Mouse (Mus musculus) C2C12 (cell line): ENCODE data around the gene Snrnp70. TPM values are rescaled to one million over a fixed set of nuclear protein-coding genes. Genes with fewer than 3 reads are reported as not detected.

Experiments used
- H3K27me3 ChIP-seq: one replicate; pipeline ENCODE4 v1.6.1; 2011; ENCODE audit not compliant: control insufficient read depth, insufficient read depth, insufficient read length
- H3K36me3 ChIP-seq: one replicate; pipeline ENCODE4 v1.6.1; 2011; ENCODE audit not compliant: control insufficient read depth, insufficient read depth
- H3K4me3 ChIP-seq: one replicate; pipeline ENCODE4 v1.5.1; 2011; ENCODE audit warnings: mild to moderate bottlenecking, control low read depth; ENCODE audit not compliant: poor library complexity, insufficient read depth, severe bottlenecking
- H3K79me2 ChIP-seq: one replicate; pipeline ENCODE4 v1.6.1; 2011; ENCODE audit not compliant: control insufficient read depth, insufficient read depth
- H3K79me3 ChIP-seq: one replicate; pipeline ENCODE4 v1.6.1; 2011; ENCODE audit warnings: low read depth, control low read depth
- H3ac ChIP-seq: one replicate; pipeline ENCODE3; 2011; ENCODE audit warnings: low read depth; ENCODE audit not compliant: control insufficient read depth, insufficient read length
- CEBPB ChIP-seq: IDR thresholded peaks from one replicate; pipeline ENCODE4 v1.6.1; 2011; ENCODE audit warnings: low read depth, mild to moderate bottlenecking, control low read depth, moderate library complexity
- CTCF ChIP-seq: IDR thresholded peaks from one replicate; pipeline ENCODE4 v1.5.1; 2011; ENCODE audit not compliant: control insufficient read depth, insufficient read depth, insufficient read length
- FOSL1 ChIP-seq: IDR thresholded peaks from one replicate; pipeline ENCODE4 v1.8.0; 2011; ENCODE audit warnings: mild to moderate bottlenecking, low read length; ENCODE audit not compliant: poor library complexity, insufficient read depth, severe bottlenecking
- MAX ChIP-seq: IDR thresholded peaks from one replicate; pipeline ENCODE4 v1.6.1; 2011; ENCODE audit warnings: mild to moderate bottlenecking, control low read depth
- MYOD1 ChIP-seq: IDR thresholded peaks from one replicate; pipeline ENCODE4 v1.6.1; 2011; ENCODE audit warnings: low read depth; ENCODE audit not compliant: control insufficient read depth, insufficient read length
- MYOG ChIP-seq: IDR thresholded peaks from one replicate; pipeline ENCODE4 v1.6.1; 2011; ENCODE audit not compliant: control insufficient read depth, insufficient read length; ENCODE audit errors: extremely low read depth
- USF1 ChIP-seq: IDR thresholded peaks from one replicate; pipeline ENCODE4 v1.6.1; 2011; ENCODE audit warnings: low read depth, mild to moderate bottlenecking, control low read depth, moderate library complexity
- polyA plus RNA-seq: library from polyadenylated mRNA; unstranded; fragments of >200 nt; fragmentation: generic; extraction: Trizol; gene quantifications from one replicate; pipeline ENCODE4 v1.2.1, GENCODE M21; 2012; ENCODE audit warnings: missing spikeins

Gene Snrnp70
- polyA plus RNA-seq, 1 experiment = 321 TPM

DNA sequence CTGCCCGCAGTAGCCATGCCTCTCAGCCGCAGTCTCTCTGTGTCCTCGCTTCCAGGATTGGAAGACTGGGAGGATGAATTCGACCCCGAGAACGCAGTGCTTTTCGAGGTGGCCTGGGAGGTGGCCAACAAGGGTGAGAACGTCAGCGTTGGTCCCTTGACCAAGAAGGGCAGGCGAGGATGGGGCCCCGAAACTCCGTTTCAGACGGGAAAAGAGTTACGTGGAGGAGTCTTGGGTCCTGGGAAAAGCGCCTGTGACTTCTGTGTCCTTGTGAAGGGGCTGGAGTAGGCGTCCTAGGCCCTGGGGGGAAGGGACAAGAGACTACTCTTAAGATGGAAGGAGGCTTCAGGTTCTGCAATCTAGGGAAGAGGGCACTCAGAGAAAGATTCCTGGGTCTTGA lies 39.5 kb upstream of the Snrnp70 start:
- Histone ChIP-seq H3K79me2 (peaks cover 69% of the 10 kb centered on the region), H3K27me3 (no peaks in the 10 kb centered on the region), H3K4me3 (peak overlapping the region; percentile 44), H3K79me3 (peaks cover 36% of the 10 kb centered on the region), H3K36me3 (peaks cover 13% of the 10 kb centered on the region), H3ac (peak overlapping the region; percentile 68)
- no peak for TF ChIP-seq USF1
- TF ChIP-seq CTCF = no peak
- no peak for TF ChIP-seq MYOG
- no peak for TF ChIP-seq CEBPB
- TF ChIP-seq MYOD1 = no peak
- no peak for TF ChIP-seq FOSL1
- TF ChIP-seq MAX = no peak

DNA sequence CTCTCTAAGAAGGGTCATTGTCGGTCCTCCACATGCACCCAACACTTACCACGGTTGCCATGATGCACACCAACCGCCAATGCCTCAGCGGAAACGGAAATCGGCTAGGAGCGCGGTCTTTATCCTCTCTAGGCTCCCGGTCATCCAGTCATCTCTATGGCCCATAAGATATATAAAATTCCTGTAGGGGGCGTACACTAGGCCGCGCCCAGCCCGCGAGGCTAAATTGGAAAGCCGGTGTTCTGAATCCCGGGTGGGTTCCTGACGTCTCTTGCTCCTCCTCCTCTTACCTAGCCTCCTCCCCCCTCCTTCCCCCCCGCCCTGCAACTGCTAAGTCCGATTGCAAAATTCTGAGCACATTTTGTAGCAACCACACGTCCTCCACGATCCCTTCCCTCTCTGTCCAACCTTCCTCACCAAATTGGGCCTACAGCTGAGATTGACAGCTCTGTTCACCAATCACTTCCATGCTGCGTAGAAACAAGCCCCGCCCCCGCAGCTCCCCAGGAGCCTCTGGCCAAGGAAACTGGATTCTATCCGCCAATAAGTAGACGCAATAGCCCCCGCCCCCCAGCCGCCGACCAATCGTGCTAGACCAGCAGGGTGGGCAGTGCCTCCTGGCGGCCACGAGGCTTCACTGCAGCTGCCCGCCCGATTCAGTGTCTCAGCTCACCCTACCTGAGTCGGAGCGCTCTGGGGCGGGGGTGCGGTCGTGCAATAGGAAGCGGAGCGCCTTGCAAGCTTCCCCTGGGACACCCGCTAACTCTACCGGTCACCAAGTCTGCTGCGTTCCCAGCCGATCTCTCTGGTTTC lies 38.9 kb upstream of the Snrnp70 start, which contains the start of gene Gys1:
Gene Gys1, plus strand, starts transcription at position 642 of the 813 bp plus-strand sequence.
- peak within 1 kb of the TSS; percentile 91 for H3ac ChIP-seq
- peak within 1 kb of the TSS; percentile 89 for H3K4me3 ChIP-seq
- peaks cover 13% of the 10 kb centered on the region for H3K36me3 ChIP-seq
- TF ChIP-seq CTCF (peak; percentile 98), MYOD1 (no peak), CEBPB (peak; percentile 87), MYOG (no peak)
- peaks cover 75% of the 10 kb centered on the region for H3K79me2 ChIP-seq
- H3K27me3 ChIP-seq = no peaks in the 10 kb centered on the region
- peaks cover 36% of the 10 kb centered on the region for H3K79me3 ChIP-seq

DNA sequence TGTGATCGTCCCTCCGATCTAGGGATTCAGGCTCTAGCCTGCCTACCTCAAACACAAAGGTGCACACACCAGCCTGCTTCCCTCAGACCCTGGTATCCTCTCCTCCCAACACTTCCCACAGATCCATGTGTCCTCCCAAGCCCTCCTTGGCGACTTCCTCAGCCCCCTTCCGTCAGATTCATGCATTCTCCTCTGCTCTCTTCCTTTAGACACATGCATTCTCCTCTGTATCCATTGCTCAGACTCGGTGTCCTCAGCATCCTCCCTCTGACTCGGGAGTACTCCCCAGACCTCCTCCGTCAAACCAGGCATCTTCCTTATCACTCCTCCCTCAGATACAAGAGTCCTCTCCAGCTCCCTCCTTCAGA lies 38.3 kb upstream of the Snrnp70 start:
- H3K79me3 ChIP-seq = peaks cover 39% of the 10 kb centered on the region
- H3ac ChIP-seq = peak overlapping the region; percentile 91
- TF ChIP-seq CTCF = no peak
- TF ChIP-seq MAX = no peak
- no peak for TF ChIP-seq USF1
- TF ChIP-seq CEBPB = no peak
- TF ChIP-seq MYOG = no peak
- TF ChIP-seq MYOD1 = no peak
- no peak for TF ChIP-seq FOSL1
- no peaks in the 10 kb centered on the region for H3K27me3 ChIP-seq
- H3K36me3 ChIP-seq = peaks cover 18% of the 10 kb centered on the region
- peak overlapping the region; percentile 89 for H3K4me3 ChIP-seq
- H3K79me2 ChIP-seq = peaks cover 81% of the 10 kb centered on the region

DNA sequence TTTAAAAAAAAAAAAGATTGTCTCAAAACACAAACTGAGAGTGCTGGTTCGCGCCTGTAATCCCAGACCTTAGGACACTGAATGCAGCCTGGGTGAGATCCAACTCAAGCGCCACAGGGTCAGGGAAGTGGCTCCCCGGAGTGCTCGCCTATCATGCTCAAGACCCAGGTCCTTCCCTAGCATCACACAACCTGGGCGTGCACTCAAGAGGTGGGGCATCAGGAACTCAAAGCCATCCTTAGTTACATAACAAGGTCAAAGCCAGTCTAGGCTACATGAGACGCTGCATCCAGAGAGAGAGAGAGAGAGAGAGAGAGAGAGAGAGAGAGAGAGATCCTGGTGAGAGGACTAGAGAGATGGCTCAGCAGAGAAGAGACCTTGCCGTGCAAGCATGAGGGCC lies 31.0 kb upstream of the Snrnp70 start:
- no peak for TF ChIP-seq FOSL1
- TF ChIP-seq CTCF = no peak
- no peak for TF ChIP-seq MYOD1
- no peak for TF ChIP-seq MYOG
- no peak for TF ChIP-seq CEBPB
- TF ChIP-seq USF1 = no peak
- no peak for TF ChIP-seq MAX
- H3ac ChIP-seq = no peak overlapping the region

DNA sequence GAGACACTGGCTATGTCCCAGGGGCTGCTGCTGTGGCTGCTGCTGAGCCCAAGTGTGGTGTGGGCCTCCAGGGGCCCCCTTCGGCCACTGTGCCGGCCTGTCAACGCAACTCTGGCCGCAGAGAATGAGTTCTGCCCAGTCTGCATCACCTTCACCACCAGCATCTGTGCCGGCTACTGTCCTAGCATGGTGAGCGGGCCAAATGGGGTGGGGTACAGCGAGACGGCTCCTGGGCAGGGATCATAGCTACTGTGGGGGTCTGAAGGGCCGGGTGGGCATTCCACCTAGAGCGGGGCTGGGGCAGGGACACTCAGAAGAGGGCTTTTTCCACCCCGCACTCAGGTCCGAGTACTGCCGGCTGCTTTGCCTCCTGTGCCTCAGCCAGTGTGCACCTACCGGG lies 25.7 kb upstream of the Snrnp70 start:
- peaks cover 3% of the 10 kb centered on the region for H3K27me3 ChIP-seq
- H3K79me3 ChIP-seq = no peaks in the 10 kb centered on the region
- no peak overlapping the region for H3ac ChIP-seq
- TF ChIP-seq FOSL1 (no peak), CEBPB (no peak), CTCF (no peak), MYOD1 (no peak), USF1 (no peak), MAX (no peak)
- peaks cover 27% of the 10 kb centered on the region for H3K36me3 ChIP-seq
- H3K79me2 ChIP-seq = no peaks in the 10 kb centered on the region
- no peak overlapping the region for H3K4me3 ChIP-seq

More for the DNA sequence above, 31.0 kb upstream of the Snrnp70 start:
- peaks cover 45% of the 10 kb centered on the region for H3K36me3 ChIP-seq
- no peak overlapping the region for H3K4me3 ChIP-seq
- peaks cover 22% of the 10 kb centered on the region for H3K79me3 ChIP-seq
- H3K79me2 ChIP-seq = peaks cover 47% of the 10 kb centered on the region
- H3K27me3 ChIP-seq = no peaks in the 10 kb centered on the region

DNA sequence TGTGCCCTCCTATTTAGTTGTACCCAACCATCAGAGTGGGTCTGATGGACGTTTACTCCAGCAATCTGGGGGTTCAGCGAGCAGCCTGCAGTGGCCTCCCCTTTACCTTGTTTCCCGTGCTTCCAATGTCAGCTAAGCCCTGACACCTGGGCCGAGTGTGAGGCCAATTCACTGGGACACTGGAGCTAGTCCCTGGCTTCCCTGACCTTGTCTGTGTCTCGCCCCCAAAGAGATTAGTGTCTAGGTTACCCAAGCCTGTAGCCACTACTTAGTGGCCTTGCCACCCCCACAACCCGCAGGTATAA lies 25.0 kb upstream of the Snrnp70 start, which contains the start of gene Lhb:
Gene Lhb, plus strand, starts transcription at position 206 of the 305 bp plus-strand sequence.
- Histone ChIP-seq H3K36me3 (peaks cover 24% of the 10 kb centered on the region), H3K4me3 (no peak within 1 kb of the TSS), H3K27me3 (peaks cover 6% of the 10 kb centered on the region)

More for the DNA sequence above, 25.0 kb upstream of the Snrnp70 start, which contains the start of gene Lhb:
- H3K79me3 ChIP-seq = no peaks in the 10 kb centered on the region
- TF ChIP-seq MYOD1 (no peak), MYOG (no peak), MAX (no peak), USF1 (no peak), CTCF (no peak), CEBPB (no peak), FOSL1 (no peak)
- no peak within 1 kb of the TSS for H3ac ChIP-seq
- no peaks in the 10 kb centered on the region for H3K79me2 ChIP-seq
